ENCODE assay signal across 31 mouse cellular contexts in the genomic region with DNA sequence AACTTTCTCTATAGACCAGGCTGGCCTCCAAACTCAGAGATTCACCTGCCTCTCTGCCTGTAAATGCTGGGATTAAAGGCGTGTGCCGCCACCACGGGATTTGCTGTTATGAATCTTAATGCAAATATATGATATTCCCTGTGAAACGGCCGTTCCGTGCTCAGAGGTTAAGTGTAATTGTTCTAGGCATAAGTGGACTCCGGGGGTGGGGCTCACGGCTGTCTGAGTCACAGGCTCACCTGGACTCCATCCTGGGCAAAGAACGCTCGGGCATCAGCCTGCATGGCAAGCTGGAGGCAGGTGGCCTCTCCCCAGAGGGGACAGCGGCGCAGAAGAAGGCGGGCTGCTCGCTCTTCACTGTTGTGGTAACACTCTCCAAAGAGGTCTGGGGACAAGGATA. TPM values are rescaled to one million over a fixed set of nuclear protein-coding genes. Genes with fewer than 3 reads are reported as not detected.
DNase-seq lines count a peak whose midpoint lies in the region; ATAC-seq and TF ChIP-seq lines count a peak whose summit lies in the region.
"Had no signal": no experiment of that assay in that cellular context is flagged by ENCODE, and none has a peak within 500 bp of the region (broad histone marks: within the 10 kb centered on the region; RNA-seq: fewer than 3 reads in every experiment).

No protein-coding gene starts in this region.

- no peak overlapping the region for H3K9ac ChIP-seq in lung, postnatal 0 days (replicated peaks; ENCODE audit: low read depth)
- H3K9ac ChIP-seq in intestine, embryonic 16.5 days (ENCODE audit: low read depth, low read length), result no peak overlapping the region
- H3K9ac ChIP-seq in stomach, postnatal 0 days (ENCODE audit: low read length), result no peak overlapping the region
- H3K9ac ChIP-seq: embryonic facial prominence, embryonic 12.5 days; embryonic facial prominence, embryonic 15.5 days; forebrain, embryonic 12.5 days; heart, embryonic 12.5 days; heart, embryonic 15.5 days; hindbrain, embryonic 13.5 days had no signal

- no peak overlapping the region for H3K4me2 ChIP-seq in lung, postnatal 0 days (replicated peaks; ENCODE audit: low read depth, low read length)
- H3K4me2 ChIP-seq in intestine, embryonic 16.5 days (ENCODE audit: low read depth, low read length), result no peak overlapping the region
- H3K4me2 ChIP-seq in stomach, postnatal 0 days (replicated peaks; ENCODE audit: low read depth), result no peak overlapping the region
- H3K4me2 ChIP-seq: embryonic facial prominence, embryonic 12.5 days; embryonic facial prominence, embryonic 15.5 days; forebrain, embryonic 12.5 days; heart, embryonic 12.5 days; heart, embryonic 15.5 days; hindbrain, embryonic 13.5 days had no signal

- H3K4me3 ChIP-seq in layer of hippocampus, adult 2 months, result no peak overlapping the region
- H3K4me3 ChIP-seq in lung, postnatal 0 days (ENCODE audit: low read depth, low read length), result no peak overlapping the region
- no peak overlapping the region for H3K4me3 ChIP-seq in intestine, embryonic 16.5 days (ENCODE audit: low read length)
- H3K4me3 ChIP-seq in stomach, postnatal 0 days (ENCODE audit: low read depth, low read length), result no peak overlapping the region
- H3K4me3 ChIP-seq: embryonic facial prominence, embryonic 12.5 days; embryonic facial prominence, embryonic 15.5 days; forebrain, embryonic 12.5 days; heart, embryonic 12.5 days; heart, embryonic 15.5 days; hindbrain, embryonic 10.5 days; hindbrain, embryonic 13.5 days had no signal

- H3K27me3 ChIP-seq in lung, postnatal 0 days (replicated peaks; ENCODE audit: insufficient read depth, low read length), result no peaks in the 10 kb centered on the region
- H3K27me3 ChIP-seq in intestine, embryonic 16.5 days (replicated peaks; ENCODE audit: control insufficient read depth, insufficient read depth, low read length), result no peaks in the 10 kb centered on the region
- H3K27me3 ChIP-seq in stomach, postnatal 0 days (ENCODE audit: control insufficient read depth, insufficient read depth, low read length), result no peaks in the 10 kb centered on the region
- H3K27me3 ChIP-seq: CH12.LX; embryonic facial prominence, embryonic 12.5 days; embryonic facial prominence, embryonic 15.5 days; forebrain, embryonic 12.5 days; heart, embryonic 12.5 days; heart, embryonic 15.5 days; hindbrain, embryonic 13.5 days had no signal

- TF ChIP-seq CTCF in layer of hippocampus, adult 2 months (conservative IDR thresholded peaks at IDR 0.05), result no peak
- TF ChIP-seq CTCF in lung, postnatal 0 days (IDR thresholded peaks at IDR 0.05), result no peak
- TF ChIP-seq CTCF in stomach, postnatal 0 days (IDR thresholded peaks at IDR 0.05; ENCODE audit: low read depth), result no peak

- H3K9me3 ChIP-seq in lung, postnatal 0 days (ENCODE audit: low read length), result no peaks in the 10 kb centered on the region
- no peaks in the 10 kb centered on the region for H3K9me3 ChIP-seq in intestine, embryonic 16.5 days (ENCODE audit: control insufficient read depth, low read length)
- H3K9me3 ChIP-seq in stomach, postnatal 0 days (ENCODE audit: control insufficient read depth, low read length), result no peaks in the 10 kb centered on the region
- H3K9me3 ChIP-seq: embryonic facial prominence, embryonic 12.5 days; embryonic facial prominence, embryonic 15.5 days; forebrain, embryonic 12.5 days; heart, embryonic 12.5 days; heart, embryonic 15.5 days; hindbrain, embryonic 10.5 days; hindbrain, embryonic 13.5 days had no signal

- H3K27ac ChIP-seq in layer of hippocampus, adult 2 months, result peak overlapping the region; percentile 61
- H3K27ac ChIP-seq in lung, postnatal 0 days (ENCODE audit: low read length), result no peak overlapping the region
- H3K27ac ChIP-seq in intestine, embryonic 16.5 days (ENCODE audit: low read length), result no peak overlapping the region
- H3K27ac ChIP-seq in stomach, postnatal 0 days (replicated peaks), result 0 out of 2 replicates have a peak overlapping the region, but pooled peaks have one; percentile 24
- H3K27ac ChIP-seq: embryonic facial prominence, embryonic 12.5 days; embryonic facial prominence, embryonic 15.5 days; forebrain, embryonic 12.5 days; heart, embryonic 15.5 days; hindbrain, embryonic 10.5 days; hindbrain, embryonic 13.5 days had no signal

- peaks cover 3% of the 10 kb centered on the region; the same call in 1 of the 2 replicates for H3K36me3 ChIP-seq in lung, postnatal 0 days (ENCODE audit: insufficient read depth, low read length)
- H3K36me3 ChIP-seq in intestine, embryonic 16.5 days (ENCODE audit: control insufficient read depth, insufficient read depth, low read length), result no peaks in the 10 kb centered on the region
- H3K36me3 ChIP-seq in stomach, postnatal 0 days (ENCODE audit: control insufficient read depth, insufficient read depth, low read length), result peaks cover 6% of the 10 kb centered on the region; the same call in 1 of the 2 replicates
- H3K36me3 ChIP-seq: forebrain, embryonic 12.5 days had no signal

- peak; percentile 68 for ATAC-seq in lung, postnatal 0 days
- ATAC-seq in intestine, embryonic 16.5 days, result peak; percentile 61
- peak; percentile 74 for ATAC-seq in stomach, postnatal 0 days (ENCODE audit: low FRiP score, low TSS enrichment)
- ATAC-seq: activated CD4-positive, CD25-positive, alpha-beta regulatory T cell, adult 4 months; forebrain, embryonic 16.5 days; hindbrain, embryonic 16.5 days had no signal

- DNase-seq in layer of hippocampus, adult 2 months (ENCODE audit: low spot score in 2 of 2), result no peak
- no peak for DNase-seq in layer of hippocampus, adult 9-11 months
- peak; percentile 73 for DNase-seq in lung, postnatal 0 days (ENCODE audit: low spot score)
- DNase-seq in lung, postnatal 14 days, result no peak
- DNase-seq in stomach, postnatal 0 days (ENCODE audit: low spot score), result peak; percentile 84
- DNase-seq in urinary bladder, postnatal 14 days (ENCODE audit: low spot score), result no peak
- no peak for DNase-seq in frontal cortex, postnatal 36 days (ENCODE audit: low spot score in 2 of 2)
- DNase-seq: adrenal gland, adult 8-10 months; adrenal gland, postnatal 25 days; B cell, adult 2 months; cerebellum, adult 2 months; cerebellum, adult 9-11 months; cerebellum, postnatal 25 days; gastrocnemius, postnatal 25 days; heart, adult 18-20 months; heart, postnatal 10 days; heart, postnatal 36 days had no signal

- TF ChIP-seq EP300 in lung, postnatal 0 days (IDR thresholded peaks at IDR 0.05), result no peak
- no peak for TF ChIP-seq EP300 in stomach, postnatal 0 days (optimal IDR thresholded peaks at IDR 0.05)

- WGBS in lung, postnatal 0 days, result 74% methylated on average over 14 of the region's 14 CpGs
- 82% methylated on average over 14 of the region's 14 CpGs for WGBS in intestine, embryonic 16.5 days
- WGBS in stomach, postnatal 0 days, result 81% methylated on average over 14 of the region's 14 CpGs

- no peaks in the 10 kb centered on the region; the same call in 1 of the 2 replicates for H3K4me1 ChIP-seq in lung, postnatal 0 days (ENCODE audit: insufficient read depth, low read depth, low read length)
- peaks cover 10% of the 10 kb centered on the region; the same call in 1 of the 2 replicates for H3K4me1 ChIP-seq in intestine, embryonic 16.5 days (ENCODE audit: control insufficient read depth, insufficient read depth, low read length)
- H3K4me1 ChIP-seq in stomach, postnatal 0 days (replicated peaks; ENCODE audit: control insufficient read depth, insufficient read depth), result no peaks in the 10 kb centered on the region

RNA-seq across cellular contexts. Expression of gene Trpm4, which starts 17.0 kb away (rescaled TPM):
- 10 to 100 TPM; 12.8 to 16.5 TPM for total RNA-seq in layer of hippocampus, adult 2 months (2021)
- polyA plus RNA-seq in lung, postnatal 0 days (2015; fragmentation: Nextera tagmentation; extraction: Ambion mirVana), result 19.2 and 21.9 TPM in 2 replicates
- polyA plus RNA-seq in intestine, embryonic 16.5 days (2015; fragmentation: Nextera tagmentation; extraction: Ambion mirVana), result 33.4 and 36.3 TPM in 2 replicates
- 22.7 and 23.7 TPM in 2 replicates for polyA plus RNA-seq in stomach, postnatal 0 days (2015; fragmentation: Nextera tagmentation; extraction: Ambion mirVana)

RNA-seq across cellular contexts. Expression of gene Hrc, which starts 18.6 kb away (rescaled TPM):
- total RNA-seq in layer of hippocampus, adult 2 months (2021), result under 1 TPM; 0.22 to 0.33 TPM
- polyA plus RNA-seq in lung, postnatal 0 days (2015; fragmentation: Nextera tagmentation; extraction: Ambion mirVana), result 0.50 and 0.54 TPM in 2 replicates
- polyA plus RNA-seq in intestine, embryonic 16.5 days (2015; fragmentation: Nextera tagmentation; extraction: Ambion mirVana), result 0.86 and 1.4 TPM in 2 replicates
- polyA plus RNA-seq in stomach, postnatal 0 days (2015; fragmentation: Nextera tagmentation; extraction: Ambion mirVana), result 0.80 and 0.85 TPM in 2 replicates
- polyA plus RNA-seq: activated CD4-positive, CD25-positive, alpha-beta regulatory T cell, adult 4 months; forebrain, embryonic 16.5 days had no signal

RNA-seq across cellular contexts. Expression of gene Slc6a21, which starts 39.2 kb away (rescaled TPM):
- total RNA-seq in layer of hippocampus, adult 2 months (2021), result not detected
- polyA plus RNA-seq in lung, postnatal 0 days (2015; fragmentation: Nextera tagmentation; extraction: Ambion mirVana), result not detected in 2 replicates
- not detected in 2 replicates for polyA plus RNA-seq in intestine, embryonic 16.5 days (2015; fragmentation: Nextera tagmentation; extraction: Ambion mirVana)
- not detected in 2 replicates for polyA plus RNA-seq in stomach, postnatal 0 days (2015; fragmentation: Nextera tagmentation; extraction: Ambion mirVana)
- total RNA-seq: adrenal gland, postnatal 25 days; CH12.LX; common myeloid progenitor, adult 5-6 weeks; gastrocnemius, adult 8-10 months; gastrocnemius, postnatal 25 days; heart, adult 18-20 months; heart, postnatal 10 days; heart, postnatal 36 days had no signal
- polyA plus RNA-seq: activated CD4-positive, CD25-positive, alpha-beta regulatory T cell, adult 4 months; cerebellum, adult 2 months; embryonic facial prominence, embryonic 12.5 days; embryonic facial prominence, embryonic 15.5 days; forebrain, embryonic 12.5 days; forebrain, embryonic 16.5 days; heart, embryonic 12.5 days; heart, embryonic 15.5 days; hindbrain, embryonic 10.5 days; hindbrain, embryonic 13.5 days; hindbrain, embryonic 16.5 days had no signal

RNA-seq across cellular contexts. Expression of gene Ppfia3, which starts 50.3 kb away (rescaled TPM):
- 100 to 1,000 TPM; 133 to 138 TPM for total RNA-seq in layer of hippocampus, adult 2 months (2021)
- 1.8 and 2.0 TPM in 2 replicates for polyA plus RNA-seq in lung, postnatal 0 days (2015; fragmentation: Nextera tagmentation; extraction: Ambion mirVana)
- polyA plus RNA-seq in intestine, embryonic 16.5 days (2015; fragmentation: Nextera tagmentation; extraction: Ambion mirVana), result 10.3 and 12.0 TPM in 2 replicates
- 6.0 and 7.1 TPM in 2 replicates for polyA plus RNA-seq in stomach, postnatal 0 days (2015; fragmentation: Nextera tagmentation; extraction: Ambion mirVana)
- total RNA-seq: common myeloid progenitor, adult 5-6 weeks; heart, postnatal 36 days had no signal
- polyA plus RNA-seq: activated CD4-positive, CD25-positive, alpha-beta regulatory T cell, adult 4 months had no signal

RNA-seq across cellular contexts. Expression of gene Lin7b, which starts 53.8 kb away (rescaled TPM):
- 100 to 1,000 TPM; 138 to 146 TPM for total RNA-seq in layer of hippocampus, adult 2 months (2021)
- polyA plus RNA-seq in lung, postnatal 0 days (2015; fragmentation: Nextera tagmentation; extraction: Ambion mirVana), result 0.49 TPM in 1 of 2 replicates, not detected in the other
- 1.2 and 2.7 TPM in 2 replicates for polyA plus RNA-seq in intestine, embryonic 16.5 days (2015; fragmentation: Nextera tagmentation; extraction: Ambion mirVana)
- 5.9 and 6.1 TPM in 2 replicates for polyA plus RNA-seq in stomach, postnatal 0 days (2015; fragmentation: Nextera tagmentation; extraction: Ambion mirVana)
- total RNA-seq: gastrocnemius, adult 8-10 months had no signal
- polyA plus RNA-seq: activated CD4-positive, CD25-positive, alpha-beta regulatory T cell, adult 4 months had no signal

Comparison
In these comparisons a context has a peak if more than half of its experiments do, and no peak if none do; other contexts are left out.
1. DNase-seq: peak in lung, postnatal 0 days (single experiment) and stomach, postnatal 0 days (single experiment); none in layer of hippocampus, adult 2 months (0 of 2), layer of hippocampus, adult 9-11 months (single experiment), lung, postnatal 14 days (single experiment), urinary bladder, postnatal 14 days (single experiment) and frontal cortex, postnatal 36 days (0 of 2).
2. H3K27ac ChIP-seq: peak in layer of hippocampus, adult 2 months (single experiment) and stomach, postnatal 0 days (single experiment); none in lung, postnatal 0 days (single experiment) and intestine, embryonic 16.5 days (single experiment).
3. Peak in every context shown above with its lines, with median percentiles within 50 percentile points of each other: ATAC-seq.